In genomic region chr3:88237556-88238194, GRCm38 (mm10) we compare ENCODE assay signal across 9 mouse cellular contexts. TPM values are rescaled to one million over a fixed set of nuclear protein-coding genes. Genes with fewer than 3 reads are reported as not detected.
DNase-seq lines count a peak whose midpoint lies in the region; ATAC-seq lines count a peak whose summit lies in the region.
"Had no signal": no experiment of that assay in that cellular context is flagged by ENCODE, and none has a peak within 500 bp of the region (broad histone marks: within the 10 kb centered on the region; RNA-seq: fewer than 3 reads in every experiment).

No protein-coding gene starts in this region.

- no peak overlapping the region for H3K9ac ChIP-seq in kidney, embryonic 16.5 days (replicated peaks; ENCODE audit: low read length)
- peak overlapping the region; percentile 31 for H3K9ac ChIP-seq in forebrain, embryonic 16.5 days (replicated peaks; ENCODE audit: low read depth, low read length)
- H3K9ac ChIP-seq in liver, embryonic 12.5 days: no peak overlapping the region
- no peak overlapping the region for H3K9ac ChIP-seq in neural tube, embryonic 12.5 days

- intact Hi-C loops in left cerebral cortex, postnatal 14 days (cut with DNase I): no loop called here

- DNase-seq in kidney, adult 9 months: peak; percentile 28
- peak; percentile 43 to 47 for DNase-seq in adrenal gland, postnatal 36 days
- DNase-seq in ovary, postnatal 10 days (ENCODE audit: low spot score): no peak
- no peak for DNase-seq in left cerebral cortex, postnatal 14 days (ENCODE audit: low spot score in 2 of 2)

- peaks cover 10% of the 10 kb centered on the region; the same call in 1 of the 2 replicates for H3K4me1 ChIP-seq in kidney, embryonic 16.5 days (ENCODE audit: insufficient read depth, low read length)
- H3K4me1 ChIP-seq in forebrain, embryonic 16.5 days (replicated peaks; ENCODE audit: control insufficient read depth, insufficient read depth, low read length): peaks cover 78% of the 10 kb centered on the region
- 0 out of 2 replicates have a peak, but pooled peaks cover 3% of the 10 kb centered on the region for H3K4me1 ChIP-seq in liver, embryonic 12.5 days
- peaks cover 82% of the 10 kb centered on the region for H3K4me1 ChIP-seq in neural tube, embryonic 12.5 days

- no peak for ATAC-seq in kidney, embryonic 16.5 days (ENCODE audit: low FRiP score, low TSS enrichment)
- ATAC-seq in forebrain, embryonic 16.5 days: no peak
- no peak for ATAC-seq in liver, embryonic 12.5 days
- ATAC-seq in neural tube, embryonic 12.5 days (ENCODE audit: low FRiP score, low read depth): no peak

- H3K9me3 ChIP-seq in kidney, embryonic 16.5 days (ENCODE audit: low read length): no peaks in the 10 kb centered on the region
- no peaks in the 10 kb centered on the region for H3K9me3 ChIP-seq in forebrain, embryonic 16.5 days (ENCODE audit: control insufficient read depth, low read length)
- no peaks in the 10 kb centered on the region for H3K9me3 ChIP-seq in liver, embryonic 12.5 days (replicated peaks)
- no peaks in the 10 kb centered on the region for H3K9me3 ChIP-seq in neural tube, embryonic 12.5 days

- WGBS in kidney, embryonic 16.5 days: 6% methylated on average over 10 of the region's 10 CpGs
- WGBS in forebrain, embryonic 16.5 days: 11% methylated on average over 10 of the region's 10 CpGs
- 7% methylated on average over 10 of the region's 10 CpGs for WGBS in liver, embryonic 12.5 days (ENCODE audit: insufficient replicate concordance)
- 9% methylated on average over 10 of the region's 10 CpGs for WGBS in neural tube, embryonic 12.5 days

- no peak overlapping the region for H3K27ac ChIP-seq in kidney, embryonic 16.5 days (ENCODE audit: low read length)
- peak overlapping the region; percentile 92 for H3K27ac ChIP-seq in forebrain, embryonic 16.5 days (ENCODE audit: low read length)
- no peak overlapping the region for H3K27ac ChIP-seq in liver, embryonic 12.5 days
- peak overlapping the region; percentile 77 for H3K27ac ChIP-seq in neural tube, embryonic 12.5 days

- H3K4me2 ChIP-seq in kidney, embryonic 16.5 days (replicated peaks; ENCODE audit: low read depth, low read length): no peak overlapping the region
- no peak overlapping the region for H3K4me2 ChIP-seq in forebrain, embryonic 16.5 days (ENCODE audit: low read length)
- H3K4me2 ChIP-seq in liver, embryonic 12.5 days: peak overlapping the region; percentile 1; the same call in 1 of the 2 replicates
- H3K4me2 ChIP-seq in neural tube, embryonic 12.5 days (replicated peaks): no peak overlapping the region; the same call in 1 of the 2 replicates

- H3K4me3 ChIP-seq in kidney, embryonic 16.5 days (ENCODE audit: low read length): no peak overlapping the region
- H3K4me3 ChIP-seq in forebrain, embryonic 16.5 days (replicated peaks; ENCODE audit: low read length): no peak overlapping the region
- H3K4me3 ChIP-seq in liver, embryonic 12.5 days: no peak overlapping the region
- no peak overlapping the region for H3K4me3 ChIP-seq in neural tube, embryonic 12.5 days

- no peaks in the 10 kb centered on the region for H3K36me3 ChIP-seq in kidney, embryonic 16.5 days (ENCODE audit: insufficient read depth, low read length)
- no peaks in the 10 kb centered on the region for H3K36me3 ChIP-seq in forebrain, embryonic 16.5 days (ENCODE audit: control insufficient read depth, insufficient read depth)
- H3K36me3 ChIP-seq in liver, embryonic 12.5 days: no peaks in the 10 kb centered on the region
- H3K36me3 ChIP-seq in neural tube, embryonic 12.5 days: no peaks in the 10 kb centered on the region

- H3K27me3 ChIP-seq in kidney, embryonic 16.5 days (ENCODE audit: insufficient read depth, low read length): peaks cover 65% of the 10 kb centered on the region
- no peaks in the 10 kb centered on the region for H3K27me3 ChIP-seq in forebrain, embryonic 16.5 days (replicated peaks; ENCODE audit: control insufficient read depth, insufficient read depth, low read length)
- H3K27me3 ChIP-seq in liver, embryonic 12.5 days (replicated peaks): peaks cover 99% of the 10 kb centered on the region
- peaks cover 22% of the 10 kb centered on the region for H3K27me3 ChIP-seq in neural tube, embryonic 12.5 days (replicated peaks)

RNA-seq across cellular contexts. Expression of gene Rhbg, which starts 16.8 kb away (rescaled TPM):
- polyA plus RNA-seq in kidney, embryonic 16.5 days (2015; fragmentation: Nextera tagmentation; extraction: Ambion mirVana): 11.5 and 13.5 TPM in 2 replicates
- total RNA-seq in adrenal gland, postnatal 36 days (2021): 1 to 10 TPM; 5.5 to 7.9 TPM
- not detected in 2 replicates for polyA plus RNA-seq in forebrain, embryonic 16.5 days (2015; fragmentation: Nextera tagmentation; extraction: Ambion mirVana)
- 14.5 and 16.0 TPM in 2 replicates for polyA plus RNA-seq in liver, embryonic 12.5 days (2016; fragmentation: Nextera tagmentation; extraction: Ambion mirVana)
- polyA plus RNA-seq in neural tube, embryonic 12.5 days (2016; fragmentation: Nextera tagmentation; extraction: Ambion mirVana): 0.32 and 0.79 TPM in 2 replicates
- total RNA-seq in left cerebral cortex, postnatal 14 days (2021): under 1 TPM in 1 of 2 experiments, not detected in 1; 0.18 TPM

RNA-seq across cellular contexts. Expression of gene Gm38392, which starts 49.3 kb away (rescaled TPM):
- polyA plus RNA-seq in kidney, embryonic 16.5 days (2015; fragmentation: Nextera tagmentation; extraction: Ambion mirVana): 0.15 and 2.2 TPM in 2 replicates
- 1 to 10 TPM in 1 of 2 experiments, under 1 TPM in 1; 0.99 to 1.5 TPM for total RNA-seq in adrenal gland, postnatal 36 days (2021)
- polyA plus RNA-seq in forebrain, embryonic 16.5 days (2015; fragmentation: Nextera tagmentation; extraction: Ambion mirVana): 0.18 and 0.27 TPM in 2 replicates
- 0.20 TPM in 1 of 2 replicates, not detected in the other for polyA plus RNA-seq in liver, embryonic 12.5 days (2016; fragmentation: Nextera tagmentation; extraction: Ambion mirVana)
- 0.27 TPM in 1 of 2 replicates, not detected in the other for polyA plus RNA-seq in neural tube, embryonic 12.5 days (2016; fragmentation: Nextera tagmentation; extraction: Ambion mirVana)
- under 1 TPM in 1 of 2 experiments, not detected in 1; 0.49 TPM for total RNA-seq in left cerebral cortex, postnatal 14 days (2021)
- polyA plus RNA-seq: heart, embryonic 16.5 days had no signal

RNA-seq across cellular contexts. Expression of gene Tsacc, which starts 59.1 kb away (rescaled TPM):
- 12.3 and 15.3 TPM in 2 replicates for polyA plus RNA-seq in kidney, embryonic 16.5 days (2015; fragmentation: Nextera tagmentation; extraction: Ambion mirVana)
- total RNA-seq in adrenal gland, postnatal 36 days (2021): 1 to 10 TPM; 6.9 to 8.0 TPM
- 8.5 and 10.4 TPM in 2 replicates for polyA plus RNA-seq in forebrain, embryonic 16.5 days (2015; fragmentation: Nextera tagmentation; extraction: Ambion mirVana)
- polyA plus RNA-seq in liver, embryonic 12.5 days (2016; fragmentation: Nextera tagmentation; extraction: Ambion mirVana): 9.8 and 10.4 TPM in 2 replicates
- polyA plus RNA-seq in neural tube, embryonic 12.5 days (2016; fragmentation: Nextera tagmentation; extraction: Ambion mirVana): 9.4 and 12.9 TPM in 2 replicates
- 1 to 10 TPM; 2.6 to 3.9 TPM for total RNA-seq in left cerebral cortex, postnatal 14 days (2021)

RNA-seq across cellular contexts. Expression of gene Cct3, which starts 59.2 kb away (rescaled TPM):
- polyA plus RNA-seq in kidney, embryonic 16.5 days (2015; fragmentation: Nextera tagmentation; extraction: Ambion mirVana): 575 and 599 TPM in 2 replicates
- 100 to 1,000 TPM; 301 to 387 TPM for total RNA-seq in adrenal gland, postnatal 36 days (2021)
- 517 and 522 TPM in 2 replicates for polyA plus RNA-seq in forebrain, embryonic 16.5 days (2015; fragmentation: Nextera tagmentation; extraction: Ambion mirVana)
- polyA plus RNA-seq in liver, embryonic 12.5 days (2016; fragmentation: Nextera tagmentation; extraction: Ambion mirVana): 448 and 488 TPM in 2 replicates
- polyA plus RNA-seq in neural tube, embryonic 12.5 days (2016; fragmentation: Nextera tagmentation; extraction: Ambion mirVana): 593 and 606 TPM in 2 replicates
- total RNA-seq in left cerebral cortex, postnatal 14 days (2021): 100 to 1,000 TPM; 163 to 170 TPM

Comparison
In these comparisons a context has a peak if more than half of its experiments do, and no peak if none do; other contexts are left out.
1. DNase-seq: peak in kidney, adult 9 months (single experiment) and adrenal gland, postnatal 36 days (2 of 2); none in ovary, postnatal 10 days (single experiment) and left cerebral cortex, postnatal 14 days (0 of 2).
2. H3K27ac ChIP-seq: peak in forebrain, embryonic 16.5 days (single experiment) and neural tube, embryonic 12.5 days (single experiment); none in kidney, embryonic 16.5 days (single experiment) and liver, embryonic 12.5 days (single experiment).